Mouse (Mus musculus): ENCODE data around the gene Disp2.

Gene Disp2

GRCm38 (mm10) chr2:118779504-118780480 lies at the start of gene Disp2:
TSS of gene Disp2 (plus strand) at chr2:118779719.
- in situ Hi-C loops (cut with MboI, MseI) = no loop called here

- in situ Hi-C loops (cut with MboI, MseI) = no loop called here
These were observed 49.5 kb upstream of the Disp2 start for GRCm38 (mm10) chr2:118729816-118730621.

GRCm38 (mm10) chr2:118730622-118730915 lies 49.0 kb upstream of the Disp2 start:
- in situ Hi-C loops (cut with MboI, MseI) = no loop called here

- in situ Hi-C loops (cut with MboI, MseI) = no loop called here
These were observed 47.5 kb upstream of the Disp2 start for GRCm38 (mm10) chr2:118731981-118732380.

GRCm38 (mm10) chr2:118733341-118733740 lies 46.2 kb upstream of the Disp2 start:
- in situ Hi-C loops (cut with MboI, MseI) = no loop called here

GRCm38 (mm10) chr2:118740341-118740740 lies 39.2 kb upstream of the Disp2 start:
- in situ Hi-C loops (cut with MboI, MseI) = no loop called here

- in situ Hi-C loops (cut with MboI, MseI) = no loop called here
These were observed 38.3 kb upstream of the Disp2 start for GRCm38 (mm10) chr2:118741183-118741582.

GRCm38 (mm10) chr2:118743261-118743943 lies 36.1 kb upstream of the Disp2 start:
- in situ Hi-C loops (cut with MboI, MseI) = no loop called here

GRCm38 (mm10) chr2:118744621-118745020 lies 34.9 kb upstream of the Disp2 start:
- in situ Hi-C loops (cut with MboI, MseI) = no loop called here

- in situ Hi-C loops (cut with MboI, MseI) = no loop called here
These were observed 34.2 kb upstream of the Disp2 start, which contains the start of gene Inafm2 for GRCm38 (mm10) chr2:118745232-118745884. TSS of gene Inafm2 (plus strand) at chr2:118745758.

- in situ Hi-C loops (cut with MboI, MseI) = no loop called here
These were observed 33.3 kb upstream of the Disp2 start for GRCm38 (mm10) chr2:118745915-118746901.

- in situ Hi-C loops (cut with MboI, MseI) = no loop called here
These were observed 32.1 kb upstream of the Disp2 start for GRCm38 (mm10) chr2:118747301-118747960.

- in situ Hi-C loops (cut with MboI, MseI) = no loop called here
These were observed 30.1 kb upstream of the Disp2 start for GRCm38 (mm10) chr2:118749341-118749884.

GRCm38 (mm10) chr2:118750476-118750875 lies 29.0 kb upstream of the Disp2 start:
- in situ Hi-C loops (cut with MboI, MseI) = loop anchor here (25.0 kb wide), 1 partner anchor 137 kb away; no protein-coding TSS in a partner anchor

GRCm38 (mm10) chr2:118751896-118752791 lies 27.4 kb upstream of the Disp2 start:
- in situ Hi-C loops (cut with MboI, MseI) = loop anchor here (25.0 kb wide), 1 partner anchor 135 kb away; no protein-coding TSS in a partner anchor

GRCm38 (mm10) chr2:118752792-118753108 lies 26.8 kb upstream of the Disp2 start:
- in situ Hi-C loops (cut with MboI, MseI) = loop anchor here (25.0 kb wide), 1 partner anchor 135 kb away; no protein-coding TSS in a partner anchor

GRCm38 (mm10) chr2:118754143-118754542 lies 25.4 kb upstream of the Disp2 start:
- in situ Hi-C loops (cut with MboI, MseI) = loop anchor here (25.0 kb wide), 1 partner anchor 133 kb away; no protein-coding TSS in a partner anchor

GRCm38 (mm10) chr2:118755407-118755806 lies 24.1 kb upstream of the Disp2 start:
- in situ Hi-C loops (cut with MboI, MseI) = loop anchor here (5.0 to 25.0 kb wide), 3 partner anchors 53 to 132 kb away; partner anchors contain the start of gene Ankrd63
